Comparison of ENCODE assay signal across 19 mouse cellular contexts in the genomic region with DNA sequence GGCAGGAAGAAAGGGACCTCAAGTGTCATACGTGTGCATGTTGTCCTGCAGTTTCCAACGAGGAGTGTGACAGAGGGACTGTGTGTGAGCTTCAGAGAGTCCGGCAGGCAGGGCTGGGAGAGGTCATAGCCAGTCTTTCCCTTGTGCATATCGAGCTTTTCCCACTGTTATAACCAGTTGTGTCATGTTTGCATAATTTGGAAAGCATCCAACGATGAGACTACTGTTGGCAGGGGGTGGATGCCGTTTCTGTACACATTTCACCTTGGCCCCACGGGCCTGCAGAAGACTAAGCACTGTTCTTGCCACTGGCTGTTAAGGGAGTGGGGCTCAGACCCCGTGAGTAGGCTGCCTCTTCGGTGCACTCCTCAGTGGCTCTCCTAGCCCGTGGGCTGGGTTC.
A peak's percentile ranks its signal among the peaks of the same experiment; 100 is the strongest.
DNase-seq lines count a peak whose midpoint lies in the region; TF ChIP-seq lines count a peak whose summit lies in the region.
"Had no signal": no experiment of that assay in that cellular context is flagged by ENCODE, and none has a peak within 500 bp of the region (broad histone marks: within the 10 kb centered on the region; RNA-seq: fewer than 3 reads in every experiment).

No protein-coding gene starts in this region.

- intact Hi-C loops in gastrocnemius, postnatal 36 days (cut with DNase I): no loop called here

- no peaks in the 10 kb centered on the region for H3K27me3 ChIP-seq in liver, adult 2 months (ENCODE audit: control insufficient read depth, insufficient read depth, low read length)
- H3K27me3 ChIP-seq in small intestine, adult 2 months (ENCODE audit: control insufficient read depth, insufficient read depth, low read length): no peaks in the 10 kb centered on the region
- H3K27me3 ChIP-seq: embryonic facial prominence, embryonic 15.5 days; heart, embryonic 13.5 days had no signal

- H3K36me3 ChIP-seq in liver, adult 2 months (ENCODE audit: control insufficient read depth, insufficient read depth, low read length): no peaks in the 10 kb centered on the region
- H3K36me3 ChIP-seq in small intestine, adult 2 months (ENCODE audit: control insufficient read depth, insufficient read depth, low read length): no peaks in the 10 kb centered on the region
- H3K36me3 ChIP-seq: embryonic facial prominence, embryonic 15.5 days; heart, embryonic 13.5 days; limb, embryonic 13.5 days; midbrain, embryonic 10.5 days had no signal

- no peak overlapping the region for H3K9ac ChIP-seq in liver, adult 2 months (ENCODE audit: low read depth, low read length)
- H3K9ac ChIP-seq: embryonic facial prominence, embryonic 15.5 days; forebrain, postnatal 0 days; heart, embryonic 13.5 days; limb, embryonic 13.5 days had no signal

- DNase-seq in liver, adult 2 months (ENCODE audit: extremely low read depth, low read depth, low spot score): peak; percentile 68
- DNase-seq in liver: no peak
- peak; percentile 30 for DNase-seq in lung, postnatal 10 days
- DNase-seq in lung, adult 2 months: no peak
- peak; percentile 57 for DNase-seq in adrenal gland, postnatal 14 days
- DNase-seq in gastrocnemius, postnatal 36 days: no peak
- DNase-seq: cerebellum, adult 11 months; cerebellum, postnatal 10 days; forebrain, postnatal 0 days; kidney, adult 2 months; kidney, postnatal 10 days; right cerebral cortex, postnatal 25 days; thymus, postnatal 25 days had no signal

- H3K4me3 ChIP-seq in liver, adult 2 months (ENCODE audit: insufficient read depth, low read depth, low read length): no peak overlapping the region
- no peak overlapping the region for H3K4me3 ChIP-seq in lung, adult 2 months (replicated peaks; ENCODE audit: extremely low read depth, low read depth, low read length)
- H3K4me3 ChIP-seq in small intestine, adult 2 months (ENCODE audit: low read depth, low read length): 0 out of 2 replicates have a peak overlapping the region, but pooled peaks have one; percentile 3
- H3K4me3 ChIP-seq: embryonic facial prominence, embryonic 15.5 days; heart, embryonic 13.5 days; limb, embryonic 13.5 days; midbrain, embryonic 10.5 days had no signal

- H3K27ac ChIP-seq in liver, adult 2 months (replicated peaks; ENCODE audit: insufficient read depth, low read depth, low read length): no peak overlapping the region
- H3K27ac ChIP-seq in small intestine, adult 2 months (ENCODE audit: insufficient read depth, low read depth, low read length): peak overlapping the region; percentile 93
- H3K27ac ChIP-seq: embryonic facial prominence, embryonic 15.5 days; heart, embryonic 13.5 days; limb, embryonic 13.5 days; macrophage; midbrain, embryonic 10.5 days had no signal

- H3K4me1 ChIP-seq in liver, adult 2 months (ENCODE audit: control insufficient read depth, insufficient read depth, low read length): peaks cover 2% of the 10 kb centered on the region; the same call in 1 of the 2 replicates
- H3K4me1 ChIP-seq in lung, adult 2 months (ENCODE audit: control insufficient read depth, insufficient read depth, low read length): no peaks in the 10 kb centered on the region
- peaks cover 35% of the 10 kb centered on the region for H3K4me1 ChIP-seq in small intestine, adult 2 months (ENCODE audit: control insufficient read depth, insufficient read depth, insufficient read length, low read length)
- H3K4me1 ChIP-seq: midbrain, embryonic 10.5 days had no signal

- no peaks in the 10 kb centered on the region for H3K79me2 ChIP-seq in liver, adult 2 months (ENCODE audit: control insufficient read depth, insufficient read depth, low read length)

- no peak for TF ChIP-seq CTCF in liver, adult 2 months (IDR thresholded peaks at IDR 0.05; ENCODE audit: low read depth, low read length)
- no peak for TF ChIP-seq CTCF in lung, adult 2 months (IDR thresholded peaks at IDR 0.05; ENCODE audit: insufficient read depth, low read length)
- no peak for TF ChIP-seq CTCF in small intestine, adult 2 months (IDR thresholded peaks at IDR 0.05; ENCODE audit: extremely low read depth, insufficient read length, insufficient replicate concordance, low read depth, low read length)

- WGBS in liver, adult 2 months: 26% methylated on average over 10 of the region's 10 CpGs
- 45% methylated on average over 10 of the region's 10 CpGs for WGBS in lung, adult 2 months
- WGBS in small intestine, adult 2 months: 25% methylated on average over 10 of the region's 10 CpGs

- TF ChIP-seq POLR2A in liver, adult 2 months (IDR thresholded peaks at IDR 0.05; ENCODE audit: extremely low read depth, insufficient read depth, low read length): no peak
- no peak for TF ChIP-seq POLR2A in lung, adult 2 months (IDR thresholded peaks at IDR 0.05; ENCODE audit: borderline replicate concordance, extremely low read depth, low read depth, low read length)
- TF ChIP-seq POLR2A in small intestine, adult 2 months (IDR thresholded peaks at IDR 0.05; ENCODE audit: low read depth, low read length): no peak

Comparison
In these comparisons a context has a peak if more than half of its experiments do, and no peak if none do; other contexts are left out.
1. DNase-seq: peak in liver, adult 2 months (single experiment), lung, postnatal 10 days (single experiment) and adrenal gland, postnatal 14 days (single experiment); none in liver (single experiment), lung, adult 2 months (single experiment) and gastrocnemius, postnatal 36 days (0 of 2).